Mouse (Mus musculus) midbrain, postnatal 0 days (tissue): Measurements from ENCODE around the gene Stim1. TPM values are rescaled to one million over a fixed set of nuclear protein-coding genes. Genes with fewer than 3 reads are reported as not detected.

ENCODE experiments used
- ATAC-seq: fragments of 200-750 bp; cut with Nextera tagmentation; 2 replicates; pipeline ENCODE4 v1.8.0; 2017; ENCODE audit warnings: moderate number of reproducible peaks, mild to moderate bottlenecking, moderate TSS enrichment, moderate library complexity; ENCODE audit not compliant: low FRiP score
- DNase-seq: peaks from one replicate; pipeline ENCODE4 v3.0.0-alpha.2; 2015; ENCODE audit warnings: low spot score
- H3K27ac ChIP-seq: fragments of 300-500 bp; sonication (generic); 2 replicates; pipeline ENCODE4 v1.5.1; 2014; ENCODE audit warnings: low read depth, mild to moderate bottlenecking, low read length, mixed read lengths
- H3K27me3 ChIP-seq: fragments of 300-500 bp; sonication (generic); 2 replicates; pipeline ENCODE4 v1.6.1; 2014; ENCODE audit warnings: low read length, control low read depth, mixed read lengths; ENCODE audit not compliant: insufficient read depth
- H3K36me3 ChIP-seq: fragments of 300-500 bp; sonication (generic); 2 replicates; pipeline ENCODE4 v1.6.1; 2014; ENCODE audit warnings: low read length, control low read depth, mixed read lengths; ENCODE audit not compliant: insufficient read depth
- H3K4me1 ChIP-seq: fragments of 300-500 bp; sonication (generic); 2 replicates; pipeline ENCODE4 v1.6.1; 2014; ENCODE audit warnings: mild to moderate bottlenecking, control low read depth, antibody characterized with exemption, low read length, mixed read lengths; ENCODE audit not compliant: insufficient read depth
- H3K4me2 ChIP-seq: fragments of 300-500 bp; sonication (generic); 2 replicates; pipeline ENCODE4 v1.6.1; 2014; ENCODE audit warnings: low read depth, mild to moderate bottlenecking, low read length, mixed read lengths; ENCODE audit not compliant: poor library complexity, severe bottlenecking
- H3K4me3 ChIP-seq: fragments of 300-500 bp; sonication (generic); 2 replicates; pipeline ENCODE4 v1.5.1; 2014; ENCODE audit warnings: low read depth, mild to moderate bottlenecking, low read length, moderate library complexity
- H3K9ac ChIP-seq: fragments of 300-500 bp; sonication (generic); replicated peaks from 2 replicates; pipeline ENCODE4 v1.6.1; 2014; ENCODE audit warnings: mild to moderate bottlenecking, low read length, moderate library complexity, mixed read lengths; ENCODE audit not compliant: poor library complexity, severe bottlenecking
- H3K9me3 ChIP-seq: fragments of 300-500 bp; sonication (generic); 2 replicates; pipeline ENCODE4 v1.6.1; 2016; ENCODE audit warnings: low read length, control low read depth
- CTCF ChIP-seq: IDR thresholded peaks from 2 replicates; pipeline ENCODE4 v1.5.1; 2016; ENCODE audit warnings: antibody characterized with exemption, mild to moderate bottlenecking
- WGBS: fragments of 180-500 bp; shearing (Covaris S2); extraction: QIAGEN DNeasy Blood & Tissue Kit; methylation state at CpG from one replicate; pipeline ENCODE4 v1.1.7; 2014; 5-methylcytosine and 5-hydroxymethylcytosine counted together
- polyA plus RNA-seq: library from polyadenylated mRNA; unstranded; fragments of >200 nt; fragmentation: Nextera tagmentation; extraction: Ambion mirVana; gene quantifications from 2 replicates; pipeline ENCODE4 v1.2.1, GENCODE M21; 2015
- total RNA-seq: library from RNA; depleted of rRNA; stranded (reverse); fragments of >200 nt; gene quantifications from 2 replicates; pipeline ENCODE4 v1.2.3, GENCODE M21; 2014

The Stim1 gene
- total and polyA plus RNA-seq, 2 experiments from 2014 or later, result 17.1 to 30.7 TPM

- H3K9ac ChIP-seq, result no peak overlapping the region
- H3K4me2 ChIP-seq, result no peak overlapping the region
- WGBS, result 50% methylated on average over 6 of the region's 6 CpGs
- H3K4me3 ChIP-seq, result no peak overlapping the region
- DNase-seq, result no peak
- no peaks in the 10 kb centered on the region for H3K9me3 ChIP-seq
- TF ChIP-seq CTCF, result no peak
- no peak overlapping the region for H3K27ac ChIP-seq
- H3K36me3 ChIP-seq, result peaks cover 17% of the 10 kb centered on the region
- no peak for ATAC-seq
- H3K4me1 ChIP-seq, result no peaks in the 10 kb centered on the region
- no peaks in the 10 kb centered on the region for H3K27me3 ChIP-seq
Observed at GRCm38 (mm10) chr7:102425933-102426685, 158.5 kb downstream of the Stim1 start.

GRCm38 (mm10) chr7:102434344-102434743 is 166.7 kb downstream of the Stim1 start:
- Histone ChIP-seq H3K4me1 (no peaks in the 10 kb centered on the region), H3K4me3 (no peak overlapping the region), H3K27me3 (no peaks in the 10 kb centered on the region), H3K36me3 (peaks cover 24% of the 10 kb centered on the region), H3K27ac (no peak overlapping the region), H3K4me2 (no peak overlapping the region), H3K9ac (no peak overlapping the region), H3K9me3 (no peaks in the 10 kb centered on the region)
- ATAC-seq, result no peak
- no peak for TF ChIP-seq CTCF
- DNase-seq, result no peak
- WGBS, result 80% methylated on average over 2 of the region's 2 CpGs

GRCm38 (mm10) chr7:102440822-102441656 is 173.4 kb downstream of the Stim1 start:
- H3K27me3 ChIP-seq, result no peaks in the 10 kb centered on the region
- no peak for TF ChIP-seq CTCF
- H3K4me1 ChIP-seq, result no peaks in the 10 kb centered on the region
- no peak; the same call in 1 of the 2 replicates for ATAC-seq
- peak overlapping the region; percentile 32 for H3K4me2 ChIP-seq
- H3K36me3 ChIP-seq, result peaks cover 7% of the 10 kb centered on the region; the same call in 1 of the 2 replicates
- H3K4me3 ChIP-seq, result peak overlapping the region; percentile 73
- peak overlapping the region; percentile 38; the same call in 1 of the 2 replicates for H3K27ac ChIP-seq
- H3K9me3 ChIP-seq, result no peaks in the 10 kb centered on the region
- no peak for DNase-seq
- 55% methylated on average over 15 of the region's 15 CpGs for WGBS
- H3K9ac ChIP-seq, result 0 out of 2 replicates have a peak overlapping the region, but pooled peaks have one; percentile 8

GRCm38 (mm10) chr7:102441657-102442391 is 174.2 kb downstream of the Stim1 start, which contains the start of gene Rrm1:
Gene Rrm1 (plus strand): TSS chr7:102441695.
- peak within 1 kb of the TSS; percentile 38; the same call in 1 of the 2 replicates for H3K27ac ChIP-seq
- peak; percentile 99 for DNase-seq
- H3K4me1 ChIP-seq, result no peaks in the 10 kb centered on the region
- H3K36me3 ChIP-seq, result 0 out of 2 replicates have a peak, but pooled peaks cover 3% of the 10 kb centered on the region
- peak; percentile 100 for ATAC-seq
- H3K9me3 ChIP-seq, result no peaks in the 10 kb centered on the region
- H3K9ac ChIP-seq, result peak within 1 kb of the TSS; percentile 62
- under 1% methylated on average over 53 of the region's 56 CpGs for whole genome bisulfite sequencing
- TF ChIP-seq CTCF, result no peak
- no peaks in the 10 kb centered on the region for H3K27me3 ChIP-seq
- H3K4me3 ChIP-seq, result peak within 1 kb of the TSS; percentile 73
- H3K4me2 ChIP-seq, result peak within 1 kb of the TSS; percentile 78

GRCm38 (mm10) chr7:102442432-102442831 is 174.8 kb downstream of the Stim1 start:
- peak overlapping the region; percentile 73 for H3K4me3 ChIP-seq
- no peaks in the 10 kb centered on the region for H3K27me3 ChIP-seq
- 0% methylated on average over 4 of the region's 4 CpGs for WGBS
- 0 out of 2 replicates have a peak, but pooled peaks cover 3% of the 10 kb centered on the region for H3K36me3 ChIP-seq
- ATAC-seq (no peak), DNase-seq (no peak)
- no peaks in the 10 kb centered on the region for H3K4me1 ChIP-seq
- H3K9ac ChIP-seq, result peak overlapping the region; percentile 62
- no peaks in the 10 kb centered on the region for H3K9me3 ChIP-seq
- no peak overlapping the region for H3K27ac ChIP-seq
- no peak for TF ChIP-seq CTCF
- peak overlapping the region; percentile 78 for H3K4me2 ChIP-seq
